Mouse (Mus musculus) ES-E14 (cell line): ENCODE results near the gene Dgcr6.

Experiments used
- CHD2 ChIP-seq: IDR thresholded peaks from 2 replicates; pipeline ENCODE4 v1.6.1; 2014; ENCODE audit warnings: mild to moderate bottlenecking, low read depth, low read length, inconsistent platforms
- MAFK ChIP-seq: IDR thresholded peaks from 2 replicates; pipeline ENCODE4 v1.6.1; 2014; ENCODE audit warnings: mild to moderate bottlenecking, low read depth, low read length, inconsistent platforms; ENCODE audit not compliant: insufficient read depth
- ZC3H11A ChIP-seq: IDR thresholded peaks from 2 replicates; pipeline ENCODE4 v1.6.1; 2012; ENCODE audit warnings: low read depth, mild to moderate bottlenecking, inconsistent platforms, low read length, borderline replicate concordance
- ZNF384 ChIP-seq: IDR thresholded peaks from 2 replicates; pipeline ENCODE4 v1.6.1; 2012; ENCODE audit warnings: low read depth, low read length, inconsistent platforms

- TF ChIP-seq MAFK = no peak
- TF ChIP-seq ZC3H11A = no peak
- no peak for TF ChIP-seq CHD2
- no peak for TF ChIP-seq ZNF384
Measured at GRCm38 (mm10) chr16:18070798-18071197, 18.1 kb downstream of the Dgcr6 start.
